Mouse (Mus musculus) thymus, adult 18-20 months (tissue): ENCODE measurements around the gene Clmp.

Experiments used
- DNase-seq, 2 experiments: peaks; one replicate each; pipeline ENCODE4 v3.0.0; 2022; ENCODE audit warnings: mixed read lengths in 2 of 2

Clmp gene

DNA sequence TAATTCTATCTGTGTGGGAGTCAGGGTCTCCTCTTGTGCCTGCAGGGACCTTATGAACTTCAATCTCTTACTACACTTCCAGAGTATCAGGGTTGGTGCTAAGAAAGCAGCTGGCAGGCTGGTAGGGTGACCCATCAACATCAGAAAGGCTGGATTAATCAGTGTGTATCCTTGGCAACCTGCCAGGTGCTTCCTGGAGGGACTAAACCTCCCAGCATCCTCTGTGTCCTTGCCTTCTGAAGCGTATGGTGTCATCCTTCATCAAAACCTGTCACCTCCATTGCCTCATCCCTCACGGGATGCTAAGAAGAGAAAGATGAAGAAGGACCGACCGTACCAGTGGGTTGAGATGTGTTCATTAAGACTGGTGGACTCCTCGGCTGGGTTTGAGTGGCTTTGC, 8.0 kb downstream of the Clmp start:
- DNase-seq, result no peak

GRCm38 (mm10) chr9:40694284-40694683, 8.5 kb downstream of the Clmp start:
- no peak for DNase-seq

DNA sequence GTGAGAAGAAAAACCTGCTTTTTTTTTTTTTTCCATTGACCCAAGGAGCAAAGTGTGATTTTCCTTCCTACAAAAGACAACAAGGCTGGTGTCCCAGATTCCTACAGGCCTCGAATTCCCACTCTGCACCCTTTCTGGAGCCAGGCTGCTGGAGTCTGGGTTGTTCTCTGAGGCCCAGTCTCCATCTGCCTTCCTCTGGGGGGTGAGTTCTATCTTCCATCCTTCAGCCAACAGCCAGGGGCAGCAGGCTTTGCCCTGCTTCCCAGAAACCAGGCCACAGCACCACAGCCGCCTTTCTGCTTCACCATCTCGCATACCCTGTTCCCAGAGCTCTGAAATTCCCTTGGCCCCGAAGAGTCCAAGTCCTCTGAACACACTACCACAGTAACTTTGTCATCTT, 10.3 kb downstream of the Clmp start:
- no peak for DNase-seq

DNA sequence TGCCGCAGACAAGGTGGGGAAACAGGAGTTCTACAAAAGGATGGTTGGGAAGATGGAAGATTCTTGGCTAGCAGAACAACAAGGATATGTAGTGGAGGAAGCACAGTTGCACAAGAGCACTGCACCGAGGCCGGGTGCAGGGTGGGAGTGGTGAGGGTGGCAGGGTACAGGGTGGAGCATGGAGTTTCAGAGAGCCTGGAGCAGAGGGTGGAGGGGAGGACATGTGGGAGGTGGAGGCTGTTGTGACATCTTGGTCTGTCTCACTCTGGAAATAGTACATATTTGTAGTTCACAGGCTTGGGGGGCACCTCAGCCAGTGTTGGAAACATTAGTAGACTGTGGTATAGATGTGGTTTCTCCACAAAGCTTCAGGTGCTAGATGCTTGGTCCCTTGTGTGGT, 13.4 kb downstream of the Clmp start:
- DNase-seq, result no peak

- no peak for DNase-seq
Measured at GRCm38 (mm10) chr9:40700253-40700652, 14.5 kb downstream of the Clmp start.

DNA sequence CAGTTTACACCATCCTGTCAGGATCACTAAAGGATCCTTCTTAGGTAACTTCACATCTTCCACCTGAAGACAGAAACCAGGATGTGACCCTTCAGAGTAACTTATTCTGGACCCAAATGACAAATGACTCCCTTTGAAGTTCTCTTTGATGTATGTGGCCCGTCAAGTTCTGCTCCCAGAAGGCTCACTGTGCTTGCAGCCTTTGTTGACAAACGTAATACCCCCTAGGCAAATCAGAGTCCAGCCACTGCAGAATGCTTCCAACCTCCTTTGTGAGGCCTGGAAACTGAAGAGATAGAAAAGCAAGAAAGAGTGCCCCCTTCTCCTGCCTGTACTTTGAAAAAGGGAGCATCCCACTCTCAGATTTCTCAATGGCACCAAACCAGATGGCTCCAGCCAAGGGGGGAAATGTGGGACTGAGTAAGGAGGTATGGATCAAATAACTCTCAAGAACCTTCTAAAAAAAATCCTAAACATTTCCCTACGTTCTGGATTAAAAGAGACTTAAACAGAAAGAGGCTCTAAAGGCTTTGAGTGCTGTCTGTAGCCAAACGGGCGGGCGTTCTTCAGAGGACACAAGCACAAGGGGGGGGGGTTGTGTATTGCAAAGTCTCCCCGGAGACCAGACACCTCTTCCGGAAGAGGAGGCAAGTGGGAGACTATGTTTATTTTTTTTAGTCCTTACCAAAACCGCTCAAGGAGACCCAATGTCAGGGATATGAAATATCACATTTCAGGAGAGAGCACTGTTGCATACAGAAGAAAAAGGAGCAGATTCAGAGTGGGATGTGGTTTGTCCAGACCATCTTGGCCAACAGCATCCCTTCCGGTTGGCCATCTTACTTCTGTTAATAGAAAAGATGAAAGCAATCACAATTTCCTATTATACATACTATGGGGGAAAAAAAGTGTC, 18.9 kb downstream of the Clmp start:
- DNase-seq, result no peak

GRCm38 (mm10) chr9:40708448-40709140, 22.8 kb downstream of the Clmp start:
- DNase-seq, result no peak

- no peak for DNase-seq
Measured at GRCm38 (mm10) chr9:40709141-40709537, 23.4 kb downstream of the Clmp start.

DNA sequence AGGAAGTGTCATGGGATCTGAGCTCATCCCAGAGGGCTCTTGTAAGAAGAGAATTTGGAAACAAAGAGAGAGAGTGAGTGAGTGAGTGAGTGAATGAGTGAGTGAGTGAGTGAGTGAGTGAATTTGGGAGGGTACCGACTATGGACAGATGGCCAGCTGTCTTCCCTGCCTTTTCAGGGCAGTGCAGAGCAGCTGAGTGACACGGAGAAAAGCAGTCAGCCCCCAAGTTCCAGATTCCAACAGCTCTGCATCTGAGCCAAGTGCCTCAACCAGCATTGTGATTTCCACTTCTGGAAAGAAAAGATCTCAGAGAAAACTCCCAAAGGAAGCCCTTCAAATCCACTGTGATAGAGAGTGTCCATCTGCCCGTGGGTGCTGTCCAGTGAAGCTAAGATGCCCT, 23.8 kb downstream of the Clmp start:
- no peak for DNase-seq

DNA sequence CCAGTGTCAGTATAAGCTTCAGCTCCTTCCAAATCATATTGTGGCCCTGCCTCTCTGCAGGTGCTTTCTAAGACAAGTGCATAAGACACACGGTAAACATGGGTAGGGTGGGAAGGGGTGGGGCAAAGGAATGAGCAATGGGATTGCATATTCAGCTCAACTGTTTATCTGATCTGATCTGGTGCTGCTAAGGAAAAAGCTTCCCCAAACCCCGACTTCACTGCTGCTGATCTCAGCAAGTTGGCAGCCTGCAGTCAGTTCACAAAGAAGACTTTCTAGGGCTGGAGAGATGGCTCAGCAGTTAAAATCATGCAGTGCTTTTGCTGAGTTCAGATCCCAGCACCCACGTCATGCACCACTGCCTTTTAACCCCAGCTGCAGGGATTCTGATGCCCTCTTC, 24.2 kb downstream of the Clmp start:
- DNase-seq, result no peak

GRCm38 (mm10) chr9:40711654-40712053, 25.9 kb downstream of the Clmp start:
- no peak for DNase-seq

- no peak for DNase-seq
Measured at GRCm38 (mm10) chr9:40717182-40717874, 31.6 kb downstream of the Clmp start.

DNA sequence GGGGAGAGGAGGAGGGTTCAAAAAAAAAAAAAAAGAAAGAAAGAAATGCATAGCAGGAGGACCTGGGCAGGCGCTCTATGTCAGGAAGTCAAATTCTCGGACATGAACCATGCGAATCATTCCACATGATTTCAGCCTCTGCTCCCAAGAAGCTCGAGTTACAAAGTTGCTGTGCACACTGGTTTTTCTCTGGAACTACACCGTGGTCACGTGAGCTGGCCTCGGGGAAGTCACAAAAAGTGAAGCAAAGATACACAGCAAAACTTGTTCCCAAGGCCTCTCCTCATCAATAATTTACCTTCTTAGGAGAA, 32.1 kb downstream of the Clmp start:
- no peak for DNase-seq

DNA sequence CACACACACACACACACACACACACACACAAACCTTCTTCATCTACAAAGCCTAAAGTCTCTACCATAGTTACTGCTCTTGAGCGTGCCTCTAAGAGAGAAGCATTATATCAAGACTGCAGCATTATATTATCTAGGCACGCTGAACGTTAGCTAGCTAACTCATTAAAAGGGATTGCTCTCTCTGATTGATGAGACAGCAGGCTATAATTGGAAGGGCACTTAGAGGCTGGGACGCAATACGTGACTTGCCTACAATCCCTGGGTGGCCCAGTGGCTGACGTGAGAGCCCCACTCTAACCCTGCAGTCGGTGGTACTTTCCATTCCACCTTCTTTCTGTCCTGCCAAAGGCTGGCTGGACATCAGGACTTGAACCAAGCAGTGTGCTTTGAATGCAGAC, 35.1 kb downstream of the Clmp start:
- DNase-seq, result no peak

DNA sequence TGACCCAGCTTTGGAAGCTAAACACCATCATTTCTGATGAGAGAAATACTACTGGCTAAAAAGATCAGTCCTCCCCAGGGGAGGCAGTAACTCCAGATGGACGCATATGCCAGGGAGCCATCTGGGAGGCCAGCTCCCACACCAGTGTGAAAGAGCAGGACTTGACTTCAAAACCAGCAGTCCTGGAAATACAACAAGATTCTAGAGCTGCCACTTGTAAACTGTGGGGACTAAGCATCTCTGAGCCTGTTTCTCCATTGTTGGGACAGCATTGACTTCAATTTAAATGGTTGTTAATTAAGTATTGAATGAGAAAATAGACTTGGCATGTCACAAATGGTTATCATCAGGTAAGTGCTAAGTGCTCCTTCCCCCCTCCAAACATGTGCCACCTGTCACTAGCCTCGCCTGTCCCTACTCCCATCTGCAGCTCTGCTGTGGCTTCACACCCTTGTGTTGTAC, 37.6 kb downstream of the Clmp start:
- no peak for DNase-seq

DNA sequence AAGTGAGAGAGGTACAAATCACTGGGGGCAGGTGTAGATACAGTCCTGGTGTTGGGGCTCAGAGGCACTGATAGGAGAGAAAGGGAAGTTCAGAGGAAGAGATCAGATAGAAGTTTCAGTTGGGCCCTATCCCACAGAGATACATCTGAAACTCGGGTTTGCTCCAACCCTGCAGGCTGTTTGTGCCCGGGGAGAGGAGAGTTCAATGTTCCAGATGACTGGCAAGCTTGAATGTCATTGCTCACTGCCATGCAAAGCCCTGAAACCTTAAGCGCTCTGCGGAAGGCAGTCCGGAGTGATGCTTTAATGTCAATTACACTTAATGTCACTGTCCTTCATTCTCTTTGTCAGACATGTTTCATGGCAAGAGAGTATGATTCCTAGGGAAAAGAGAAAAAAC, 39.2 kb downstream of the Clmp start:
- no peak for DNase-seq

DNA sequence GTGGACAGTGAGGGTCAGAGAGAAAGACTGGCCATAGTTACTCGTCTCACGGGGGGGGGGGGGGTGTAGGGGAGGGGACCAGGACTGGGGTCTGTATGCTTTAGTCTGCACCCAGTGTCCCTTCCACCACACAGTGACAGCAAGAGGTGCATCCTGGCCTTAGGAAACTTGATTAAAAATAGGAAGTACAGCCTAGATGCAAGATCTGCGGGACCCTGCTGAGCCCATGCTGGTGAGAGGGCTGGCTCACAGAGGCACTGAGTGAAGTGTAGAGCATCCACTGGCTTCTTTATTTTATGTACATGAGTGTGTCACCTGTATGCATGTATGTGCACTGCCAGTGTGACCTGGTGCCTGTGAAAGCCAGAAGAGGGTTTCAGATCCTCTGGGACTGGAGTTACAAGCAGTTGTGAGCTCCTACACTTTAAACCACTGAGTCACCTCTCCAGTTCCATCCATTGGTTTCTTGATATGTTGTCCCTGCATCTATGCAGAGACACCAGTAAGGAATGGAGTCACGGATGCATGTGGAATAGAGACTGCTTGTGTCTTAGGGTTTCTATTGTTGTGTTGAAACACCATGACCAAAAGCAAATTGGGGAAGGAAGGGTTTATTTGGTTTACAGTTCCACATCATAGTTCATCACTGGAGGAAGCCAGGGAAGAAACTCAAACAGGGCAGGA, 41.5 kb downstream of the Clmp start:
- no peak for DNase-seq

DNA sequence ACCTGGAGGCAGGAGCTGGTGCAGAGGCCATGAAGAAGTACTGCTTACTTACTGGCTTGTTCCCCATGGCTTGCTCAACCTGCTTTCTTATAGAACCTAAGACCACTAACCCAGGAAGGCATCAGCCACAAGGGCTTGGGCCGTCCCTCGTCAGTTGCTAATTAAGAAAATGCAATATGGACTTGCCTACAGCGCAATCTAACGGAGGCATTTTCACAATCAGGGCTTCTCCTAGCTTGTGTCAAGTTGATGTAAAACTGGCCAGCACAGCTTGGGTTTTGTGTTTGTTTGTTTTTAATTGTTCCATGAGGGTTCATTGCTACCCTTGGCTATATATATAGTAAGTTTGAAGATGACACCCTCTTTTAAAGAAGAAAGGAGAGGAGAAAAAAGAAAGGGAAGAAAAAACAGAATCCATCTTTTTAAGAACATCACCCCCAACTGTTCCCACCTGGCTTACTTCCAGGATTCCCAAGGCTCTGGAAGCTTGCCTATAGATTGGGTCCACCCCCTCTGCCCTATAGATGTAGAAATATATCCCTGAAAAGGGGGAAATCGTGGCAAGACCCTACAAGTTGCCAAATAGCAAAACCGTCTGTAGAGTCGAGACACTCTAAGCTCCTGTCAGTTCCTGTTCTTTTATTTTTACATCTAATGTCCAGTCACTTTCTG, 42.2 kb downstream of the Clmp start:
- DNase-seq, result no peak

DNA sequence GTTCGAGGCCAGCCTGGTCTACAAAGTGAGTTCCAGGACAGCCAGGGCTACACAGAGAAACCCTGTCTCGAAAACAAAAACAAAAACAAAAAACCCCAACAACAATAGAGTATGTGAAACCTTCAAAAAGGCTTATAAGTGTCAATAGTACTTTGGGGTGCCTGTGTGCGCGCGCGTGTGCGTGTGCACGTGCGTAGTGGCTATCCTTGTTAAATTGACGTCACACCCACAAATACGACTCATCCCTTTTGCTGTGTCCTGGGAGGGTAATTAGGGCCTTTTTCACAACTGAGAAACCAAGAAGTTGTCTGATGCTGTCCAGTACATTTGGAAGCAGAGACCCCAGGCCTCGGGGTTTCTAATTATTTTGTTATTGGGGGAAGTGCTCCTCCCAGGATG, 44.5 kb downstream of the Clmp start:
- no peak for DNase-seq

DNA sequence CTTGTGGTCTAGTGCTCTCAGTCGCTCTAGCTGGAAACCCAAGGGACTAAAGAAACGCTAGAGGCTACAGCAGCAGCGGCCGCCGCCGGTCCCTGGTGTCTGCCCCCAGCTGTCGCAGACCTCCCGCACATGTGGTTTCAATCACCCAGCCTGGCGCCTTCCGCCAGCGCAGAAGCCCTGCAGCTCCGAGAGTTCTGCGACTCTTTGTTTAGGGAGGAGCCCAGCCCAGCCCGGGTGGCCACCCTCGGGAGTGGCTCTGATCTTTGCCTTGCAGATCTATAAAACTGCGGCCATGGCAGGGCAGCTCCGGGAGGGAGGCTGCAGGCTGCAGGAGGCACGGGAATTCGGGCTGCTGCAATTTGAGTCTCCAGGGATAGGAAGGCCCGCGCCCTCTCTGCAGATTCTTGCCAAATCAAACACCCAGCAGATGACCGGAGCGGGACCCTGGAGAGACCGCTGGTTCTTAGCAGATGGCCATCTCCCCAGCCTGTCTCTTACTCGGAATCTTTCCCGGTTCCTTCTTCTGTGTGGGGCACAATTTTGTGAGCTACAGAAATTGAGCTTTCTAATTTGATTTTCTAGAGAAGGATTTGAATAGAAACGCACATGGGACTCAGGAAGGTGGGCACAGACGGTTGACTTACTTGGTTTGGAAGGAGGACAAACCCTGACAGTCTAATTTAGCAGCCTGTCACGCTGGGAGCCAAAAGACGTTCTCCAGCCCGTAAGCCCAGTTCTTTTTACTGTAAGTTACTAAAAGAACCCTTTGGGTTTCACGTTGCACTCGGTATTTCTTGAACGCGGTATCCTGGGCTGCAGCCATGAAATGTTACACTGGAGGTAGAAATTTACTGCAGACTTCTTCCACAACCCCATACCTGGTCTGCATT, 45.2 kb downstream of the Clmp start:
- peak in 1 of 2 experiments; percentile 2 for DNase-seq

DNA sequence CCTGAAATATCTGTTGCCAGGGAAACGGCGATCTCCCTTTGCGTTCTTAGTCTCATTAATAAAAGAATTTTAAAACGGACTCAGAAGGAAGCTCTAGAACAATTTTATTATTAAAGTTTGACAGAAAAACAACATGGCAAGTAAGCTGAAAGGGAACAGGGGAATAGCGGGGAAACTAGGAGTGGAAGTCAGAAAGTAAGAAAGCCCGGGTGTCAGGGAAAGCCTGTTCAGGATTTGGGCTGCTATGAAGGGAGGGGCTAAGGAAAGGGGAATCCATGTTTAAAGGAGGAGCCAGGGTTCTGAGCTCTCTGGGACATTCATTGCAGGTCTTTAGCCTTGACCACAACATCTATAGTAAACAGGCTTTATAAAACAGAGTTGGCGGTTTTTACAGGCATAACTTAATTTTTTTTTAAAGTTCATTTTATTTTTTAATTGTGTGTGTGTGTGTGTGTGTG, 45.9 kb downstream of the Clmp start:
- no peak for DNase-seq
